Mouse (Mus musculus): Measurements from ENCODE around the gene Ano1. TPM values are rescaled to one million over a fixed set of nuclear protein-coding genes. Genes with fewer than 3 reads are reported as not detected.

The Ano1 gene
- polyA plus RNA-seq, 1 experiment from 2014 or later: 3.3 TPM

GRCm38 (mm10) chr7:144781337-144781736, 29.6 kb upstream of the Ano1 start:
- no peak overlapping the region for H3K9ac ChIP-seq
- no peaks in the 10 kb centered on the region for H3K36me3 ChIP-seq
- H3K4me1 ChIP-seq: no peaks in the 10 kb centered on the region
- ATAC-seq (ENCODE audit: low FRiP score, low read depth): no peak
- H3K4me3 ChIP-seq: no peak overlapping the region
- H3K27ac ChIP-seq: no peak overlapping the region
- H3K9me3 ChIP-seq: no peaks in the 10 kb centered on the region
- WGBS: 51% methylated on average over 5 of the region's 5 CpGs
- H3K4me2 ChIP-seq (replicated peaks): no peak overlapping the region
- H3K27me3 ChIP-seq (replicated peaks): 0 out of 2 replicates have a peak, but pooled peaks cover 5% of the 10 kb centered on the region

- Histone ChIP-seq H3K4me1 (no peaks in the 10 kb centered on the region), H3K4me2 (replicated peaks) (no peak overlapping the region), H3K36me3 (no peaks in the 10 kb centered on the region), H3K27me3 (replicated peaks) (0 out of 2 replicates have a peak, but pooled peaks cover 5% of the 10 kb centered on the region), H3K27ac (no peak overlapping the region), H3K9ac (no peak overlapping the region), H3K4me3 (no peak overlapping the region), H3K9me3 (no peaks in the 10 kb centered on the region)
- WGBS: 75% methylated on average over 8 of the region's 8 CpGs
- no peak for ATAC-seq (ENCODE audit: low FRiP score, low read depth)
Observed at GRCm38 (mm10) chr7:144780190-144780589, 28.4 kb upstream of the Ano1 start.

GRCm38 (mm10) chr7:144779691-144780090, 27.9 kb upstream of the Ano1 start:
- Histone ChIP-seq H3K27ac (no peak overlapping the region), H3K4me2 (replicated peaks) (no peak overlapping the region), H3K27me3 (replicated peaks) (0 out of 2 replicates have a peak, but pooled peaks cover 5% of the 10 kb centered on the region), H3K36me3 (no peaks in the 10 kb centered on the region), H3K4me3 (no peak overlapping the region), H3K9me3 (no peaks in the 10 kb centered on the region), H3K4me1 (no peaks in the 10 kb centered on the region), H3K9ac (no peak overlapping the region)
- WGBS: 93% methylated on average over 2 of the region's 2 CpGs
- no peak for ATAC-seq (ENCODE audit: low FRiP score, low read depth)

- H3K9ac ChIP-seq: no peak overlapping the region
- 56% methylated on average over 4 of the region's 4 CpGs for WGBS
- H3K4me3 ChIP-seq: no peak overlapping the region
- H3K4me1 ChIP-seq: no peaks in the 10 kb centered on the region
- no peak overlapping the region for H3K4me2 ChIP-seq (replicated peaks)
- no peaks in the 10 kb centered on the region for H3K9me3 ChIP-seq
- H3K27me3 ChIP-seq (replicated peaks): 0 out of 2 replicates have a peak, but pooled peaks cover 4% of the 10 kb centered on the region
- no peak for ATAC-seq (ENCODE audit: low FRiP score, low read depth)
- no peak overlapping the region for H3K27ac ChIP-seq
- no peaks in the 10 kb centered on the region for H3K36me3 ChIP-seq
Observed at GRCm38 (mm10) chr7:144777805-144778204, 26.0 kb upstream of the Ano1 start.

- Histone ChIP-seq H3K36me3 (no peaks in the 10 kb centered on the region), H3K9me3 (no peaks in the 10 kb centered on the region), H3K27ac (no peak overlapping the region), H3K4me1 (no peaks in the 10 kb centered on the region), H3K27me3 (replicated peaks) (0 out of 2 replicates have a peak, but pooled peaks cover 4% of the 10 kb centered on the region), H3K4me3 (no peak overlapping the region), H3K4me2 (replicated peaks) (no peak overlapping the region), H3K9ac (no peak overlapping the region)
- ATAC-seq (ENCODE audit: low FRiP score, low read depth): peak; percentile 53; the same call in 1 of the 2 replicates
- 33% methylated on average over 6 of the region's 6 CpGs for WGBS
Observed at GRCm38 (mm10) chr7:144775804-144776447, 24.2 kb upstream of the Ano1 start.

- no peak overlapping the region for H3K27ac ChIP-seq
Observed at GRCm38 (mm10) chr7:144775214-144775613, 23.4 kb upstream of the Ano1 start.

GRCm38 (mm10) chr7:144774283-144774682, 22.5 kb upstream of the Ano1 start:
- Histone ChIP-seq H3K27me3 (replicated peaks) (peaks cover 4% of the 10 kb centered on the region; the same call in 1 of the 2 replicates), H3K36me3 (no peaks in the 10 kb centered on the region), H3K4me1 (no peaks in the 10 kb centered on the region), H3K9me3 (no peaks in the 10 kb centered on the region), H3K4me3 (no peak overlapping the region), H3K4me2 (replicated peaks) (no peak overlapping the region), H3K9ac (no peak overlapping the region), H3K27ac (no peak overlapping the region)
- WGBS: 62% methylated on average over 2 of the region's 2 CpGs
- ATAC-seq (ENCODE audit: low FRiP score, low read depth): no peak

More at GRCm38 (mm10) chr7:144775214-144775613, 23.4 kb upstream of the Ano1 start:
- Histone ChIP-seq H3K9ac (no peak overlapping the region), H3K4me3 (no peak overlapping the region), H3K27me3 (replicated peaks) (0 out of 2 replicates have a peak, but pooled peaks cover 4% of the 10 kb centered on the region), H3K4me2 (replicated peaks) (no peak overlapping the region), H3K4me1 (no peaks in the 10 kb centered on the region), H3K36me3 (no peaks in the 10 kb centered on the region), H3K9me3 (no peaks in the 10 kb centered on the region)
- WGBS: 82% methylated on average over 3 of the region's 3 CpGs
- ATAC-seq (ENCODE audit: low FRiP score, low read depth): no peak

- H3K9ac ChIP-seq: no peak overlapping the region
- H3K27me3 ChIP-seq (replicated peaks): peaks cover 4% of the 10 kb centered on the region; the same call in 1 of the 2 replicates
- no peaks in the 10 kb centered on the region for H3K4me1 ChIP-seq
- H3K36me3 ChIP-seq: no peaks in the 10 kb centered on the region
- no peak overlapping the region for H3K27ac ChIP-seq
- no peaks in the 10 kb centered on the region for H3K9me3 ChIP-seq
- 54% methylated on average over 3 of the region's 3 CpGs for WGBS
- no peak overlapping the region for H3K4me2 ChIP-seq (replicated peaks)
- ATAC-seq (ENCODE audit: low FRiP score, low read depth): no peak
- H3K4me3 ChIP-seq: no peak overlapping the region
Observed at GRCm38 (mm10) chr7:144770116-144770515, 18.3 kb upstream of the Ano1 start.

- Histone ChIP-seq H3K36me3 (no peaks in the 10 kb centered on the region), H3K4me3 (no peak overlapping the region), H3K9me3 (no peaks in the 10 kb centered on the region), H3K9ac (no peak overlapping the region), H3K27me3 (replicated peaks) (peaks cover 3% of the 10 kb centered on the region; the same call in 1 of the 2 replicates), H3K27ac (no peak overlapping the region), H3K4me2 (replicated peaks) (no peak overlapping the region), H3K4me1 (no peaks in the 10 kb centered on the region)
- ATAC-seq (ENCODE audit: low FRiP score, low read depth): no peak
- 76% methylated on average over 9 of the region's 9 CpGs for WGBS
Observed at GRCm38 (mm10) chr7:144769434-144770080, 17.8 kb upstream of the Ano1 start.

- no peak overlapping the region for H3K4me2 ChIP-seq (replicated peaks)
- H3K4me3 ChIP-seq: no peak overlapping the region
- whole genome bisulfite sequencing: 91% methylated on average over 1 of the region's 1 CpGs
- no peaks in the 10 kb centered on the region for H3K4me1 ChIP-seq
- no peak overlapping the region for H3K27ac ChIP-seq
- no peaks in the 10 kb centered on the region for H3K9me3 ChIP-seq
- no peak overlapping the region for H3K9ac ChIP-seq
- H3K36me3 ChIP-seq: no peaks in the 10 kb centered on the region
- no peaks in the 10 kb centered on the region; the same call in 1 of the 2 replicates for H3K27me3 ChIP-seq (replicated peaks)
- ATAC-seq (ENCODE audit: low FRiP score, low read depth): no peak
Observed at GRCm38 (mm10) chr7:144768845-144769244, 17.1 kb upstream of the Ano1 start.

GRCm38 (mm10) chr7:144764537-144765282, 12.9 kb upstream of the Ano1 start:
- Histone ChIP-seq H3K4me2 (replicated peaks) (no peak overlapping the region), H3K9ac (no peak overlapping the region), H3K36me3 (no peaks in the 10 kb centered on the region), H3K4me1 (no peaks in the 10 kb centered on the region), H3K27ac (no peak overlapping the region), H3K4me3 (no peak overlapping the region), H3K9me3 (no peaks in the 10 kb centered on the region), H3K27me3 (replicated peaks) (peaks cover 3% of the 10 kb centered on the region; the same call in 1 of the 2 replicates)
- no peak for ATAC-seq (ENCODE audit: low FRiP score, low read depth)
- 80% methylated on average over 11 of the region's 11 CpGs for WGBS

GRCm38 (mm10) chr7:144764013-144764412, 12.2 kb upstream of the Ano1 start:
- Histone ChIP-seq H3K4me2 (replicated peaks) (no peak overlapping the region), H3K9me3 (no peaks in the 10 kb centered on the region), H3K27me3 (replicated peaks) (0 out of 2 replicates have a peak, but pooled peaks cover 3% of the 10 kb centered on the region), H3K4me3 (no peak overlapping the region), H3K27ac (no peak overlapping the region), H3K4me1 (no peaks in the 10 kb centered on the region), H3K36me3 (no peaks in the 10 kb centered on the region), H3K9ac (no peak overlapping the region)
- ATAC-seq (ENCODE audit: low FRiP score, low read depth): no peak
- 95% methylated on average over 2 of the region's 2 CpGs for WGBS

Data from neural tube, embryonic 12.5 days (tissue).